Mouse (Mus musculus) heart, embryonic 13.5 days (tissue): ENCODE measurements around the gene Ptgdr. TPM values are rescaled to one million over a fixed set of nuclear protein-coding genes. Genes with fewer than 3 reads are reported as not detected.

ENCODE experiments used
- polyA plus RNA-seq: library from polyadenylated mRNA; unstranded; fragments of >200 nt; fragmentation: Nextera tagmentation; extraction: Ambion mirVana; gene quantifications from 2 replicates; pipeline ENCODE4 v1.2.1, GENCODE M21; 2015

Gene Ptgdr
- polyA plus RNA-seq, 1 experiment from 2014 or later = not detected

Other genes starting within 250 kb of the Ptgdr start
- gene Gm5624, start 231.4 kb downstream of the Ptgdr start, polyA plus RNA-seq = not detected in 2 replicates
- not detected in 2 replicates for gene Gm8257, start 152.9 kb downstream of the Ptgdr start, polyA plus RNA-seq
- not detected in 2 replicates for gene Gm8267, start 109.0 kb downstream of the Ptgdr start, polyA plus RNA-seq
- gene Ptger2, start 128.8 kb upstream of the Ptgdr start, polyA plus RNA-seq = 0.12 and 0.13 TPM in 2 replicates